Mouse (Mus musculus): Measurements from ENCODE around the gene Adam1b. TPM values are rescaled to one million over a fixed set of nuclear protein-coding genes. Genes with fewer than 3 reads are reported as not detected.

The Adam1b gene
- total and polyA plus RNA-seq, 2 experiments, result not detected

- no peak for DNase-seq (ENCODE audit: extremely low read depth, low read depth, low spot score)
- H3K4me1 ChIP-seq (ENCODE audit: control insufficient read depth, insufficient read depth, low read length), result peaks cover 12% of the 10 kb centered on the region
These were observed 41.9 kb upstream of the Adam1b start, which contains the start of the genes Adam1a and Gm42878 for GRCm38 (mm10) chr5:121544910-121545792. Gene Adam1a, minus strand, starts transcription at chr5:121545482. Gene Gm42878, minus strand, starts transcription at chr5:121545482.

DNA sequence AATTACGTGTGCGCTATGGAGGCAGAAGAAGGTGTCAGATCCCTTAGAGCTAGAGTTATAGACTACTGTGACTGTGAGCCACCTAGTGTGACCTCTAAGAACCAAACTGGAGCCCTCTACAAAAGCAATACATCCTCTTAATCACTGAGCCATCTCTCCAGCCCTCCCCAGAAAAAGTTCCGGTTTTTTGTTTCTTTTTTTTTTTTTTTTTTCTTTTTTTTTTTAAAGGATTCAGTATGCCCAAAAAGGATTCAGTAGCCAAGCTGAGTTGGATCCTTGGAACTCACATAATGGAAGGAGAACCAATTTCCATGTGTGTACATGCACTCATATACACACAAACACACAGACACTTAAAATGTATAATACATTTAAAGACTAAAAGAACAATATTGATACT is 40.1 kb upstream of the Adam1b start:
- TF ChIP-seq CTCF (IDR thresholded peaks at IDR 0.05; ENCODE audit: low read depth, low read length) (no peak), POLR2A (IDR thresholded peaks at IDR 0.05; ENCODE audit: extremely low read depth, insufficient read depth, low read length) (no peak)
- Histone ChIP-seq H3K27ac (replicated peaks; ENCODE audit: insufficient read depth, low read depth, low read length) (no peak overlapping the region), H3K4me3 (ENCODE audit: insufficient read depth, low read depth, low read length) (no peak overlapping the region), H3K36me3 (ENCODE audit: control insufficient read depth, insufficient read depth, low read length) (peaks cover 3% of the 10 kb centered on the region; the same call in 1 of the 2 replicates), H3K4me1 (ENCODE audit: control insufficient read depth, insufficient read depth, low read length) (peaks cover 11% of the 10 kb centered on the region), H3K27me3 (ENCODE audit: control insufficient read depth, insufficient read depth, low read length) (no peaks in the 10 kb centered on the region), H3K9ac (ENCODE audit: low read depth, low read length) (no peak overlapping the region), H3K79me2 (ENCODE audit: control insufficient read depth, insufficient read depth, low read length) (peaks cover 36% of the 10 kb centered on the region; the same call in 1 of the 2 replicates)
- 82% methylated on average over 3 of the region's 3 CpGs for WGBS
- no peak for DNase-seq (ENCODE audit: extremely low read depth, low read depth, low spot score)

More at GRCm38 (mm10) chr5:121544910-121545792, 41.9 kb upstream of the Adam1b start, which contains the start of the genes Adam1a and Gm42878:
- Histone ChIP-seq H3K4me3 (ENCODE audit: insufficient read depth, low read depth, low read length) (peak within 1 kb of the TSS; percentile 78), H3K36me3 (ENCODE audit: control insufficient read depth, insufficient read depth, low read length) (no peaks in the 10 kb centered on the region), H3K79me2 (ENCODE audit: control insufficient read depth, insufficient read depth, low read length) (peaks cover 28% of the 10 kb centered on the region; the same call in 1 of the 2 replicates), H3K27ac (replicated peaks; ENCODE audit: insufficient read depth, low read depth, low read length) (peak within 1 kb of the TSS; percentile 84), H3K27me3 (ENCODE audit: control insufficient read depth, insufficient read depth, low read length) (no peaks in the 10 kb centered on the region), H3K9ac (ENCODE audit: low read depth, low read length) (peak within 1 kb of the TSS; percentile 92)
- WGBS, result under 1% methylated on average over 72 of the region's 97 CpGs
- TF ChIP-seq POLR2A (IDR thresholded peaks at IDR 0.05; ENCODE audit: extremely low read depth, insufficient read depth, low read length), result no peak
- no peak for TF ChIP-seq CTCF (IDR thresholded peaks at IDR 0.05; ENCODE audit: low read depth, low read length)

- 85% methylated on average over 7 of the region's 7 CpGs for WGBS
- DNase-seq (ENCODE audit: extremely low read depth, low read depth, low spot score), result no peak
- H3K36me3 ChIP-seq (ENCODE audit: control insufficient read depth, insufficient read depth, low read length), result peaks cover 5% of the 10 kb centered on the region
- no peak overlapping the region for H3K9ac ChIP-seq (ENCODE audit: low read depth, low read length)
- H3K79me2 ChIP-seq (ENCODE audit: control insufficient read depth, insufficient read depth, low read length), result peaks cover 36% of the 10 kb centered on the region; the same call in 1 of the 2 replicates
- H3K27ac ChIP-seq (replicated peaks; ENCODE audit: insufficient read depth, low read depth, low read length), result no peak overlapping the region
- H3K4me1 ChIP-seq (ENCODE audit: control insufficient read depth, insufficient read depth, low read length), result peaks cover 11% of the 10 kb centered on the region
- H3K27me3 ChIP-seq (ENCODE audit: control insufficient read depth, insufficient read depth, low read length), result no peaks in the 10 kb centered on the region
- H3K4me3 ChIP-seq (ENCODE audit: insufficient read depth, low read depth, low read length), result no peak overlapping the region
- TF ChIP-seq POLR2A (IDR thresholded peaks at IDR 0.05; ENCODE audit: extremely low read depth, insufficient read depth, low read length), result no peak
- no peak for TF ChIP-seq CTCF (IDR thresholded peaks at IDR 0.05; ENCODE audit: low read depth, low read length)
These were observed 38.0 kb upstream of the Adam1b start for GRCm38 (mm10) chr5:121541235-121541634.

- Histone ChIP-seq H3K9ac (ENCODE audit: low read depth, low read length) (no peak overlapping the region), H3K4me3 (ENCODE audit: insufficient read depth, low read depth, low read length) (no peak overlapping the region), H3K36me3 (ENCODE audit: control insufficient read depth, insufficient read depth, low read length) (peaks cover 10% of the 10 kb centered on the region), H3K27ac (replicated peaks; ENCODE audit: insufficient read depth, low read depth, low read length) (no peak overlapping the region), H3K27me3 (ENCODE audit: control insufficient read depth, insufficient read depth, low read length) (no peaks in the 10 kb centered on the region), H3K79me2 (ENCODE audit: control insufficient read depth, insufficient read depth, low read length) (peaks cover 33% of the 10 kb centered on the region; the same call in 1 of the 2 replicates), H3K4me1 (ENCODE audit: control insufficient read depth, insufficient read depth, low read length) (peaks cover 11% of the 10 kb centered on the region)
- no peak for DNase-seq (ENCODE audit: extremely low read depth, low read depth, low spot score)
- TF ChIP-seq POLR2A (IDR thresholded peaks at IDR 0.05; ENCODE audit: extremely low read depth, insufficient read depth, low read length) (no peak), CTCF (IDR thresholded peaks at IDR 0.05; ENCODE audit: low read depth, low read length) (no peak)
- WGBS, result 68% methylated on average over 5 of the region's 5 CpGs
These were observed 36.8 kb upstream of the Adam1b start for GRCm38 (mm10) chr5:121540066-121540465.

GRCm38 (mm10) chr5:121537588-121537987 is 34.4 kb upstream of the Adam1b start:
- no peak overlapping the region for H3K4me3 ChIP-seq (ENCODE audit: insufficient read depth, low read depth, low read length)
- H3K27me3 ChIP-seq (ENCODE audit: control insufficient read depth, insufficient read depth, low read length), result no peaks in the 10 kb centered on the region
- no peak for DNase-seq (ENCODE audit: extremely low read depth, low read depth, low spot score)
- H3K4me1 ChIP-seq (ENCODE audit: control insufficient read depth, insufficient read depth, low read length), result peaks cover 2% of the 10 kb centered on the region; the same call in 1 of the 2 replicates
- no peak for TF ChIP-seq POLR2A (IDR thresholded peaks at IDR 0.05; ENCODE audit: extremely low read depth, insufficient read depth, low read length)
- TF ChIP-seq CTCF (IDR thresholded peaks at IDR 0.05; ENCODE audit: low read depth, low read length), result no peak
- 81% methylated on average over 2 of the region's 2 CpGs for WGBS
- no peak overlapping the region for H3K27ac ChIP-seq (replicated peaks; ENCODE audit: insufficient read depth, low read depth, low read length)
- no peak overlapping the region for H3K9ac ChIP-seq (ENCODE audit: low read depth, low read length)
- peaks cover 21% of the 10 kb centered on the region; the same call in 1 of the 2 replicates for H3K79me2 ChIP-seq (ENCODE audit: control insufficient read depth, insufficient read depth, low read length)
- peaks cover 25% of the 10 kb centered on the region for H3K36me3 ChIP-seq (ENCODE audit: control insufficient read depth, insufficient read depth, low read length)
